Mouse (Mus musculus) erythroid progenitor cell, adult 5-6 weeks (primary cell): ENCODE measurements around the gene Rpl41. TPM values are rescaled to one million over a fixed set of nuclear protein-coding genes. Genes with fewer than 3 reads are reported as not detected.

ENCODE experiments used
- ATAC-seq: replicated peaks from 2 replicates; pipeline ENCODE4 v1.8.0; 2016; ENCODE audit warnings: moderate number of reproducible peaks, mild to moderate bottlenecking, moderate TSS enrichment, inconsistent platforms; ENCODE audit not compliant: poor library complexity, low FRiP score, severe bottlenecking
- total RNA-seq, 2 experiments: library from RNA; stranded (forward) in 1 of 2; stranded (reverse) in 1 of 2; fragments of 150-400 nt in 1 of 2; fragments of 186-747, 209-891 nt in 1 of 2; gene quantifications; 2 replicates each; pipeline versions ENCODE4 v1.2.3 to v1.2.4; 2015 to 2017; ENCODE audit warnings: low replicate concordance in 2 of 2

Gene Rpl41
- total RNA-seq (2015; ENCODE audit: low replicate concordance) (1,611 and 1,688 TPM in 2 replicates), total RNA-seq (2017; ENCODE audit: low replicate concordance) (704 and 1,169 TPM in 2 replicates)

DNA sequence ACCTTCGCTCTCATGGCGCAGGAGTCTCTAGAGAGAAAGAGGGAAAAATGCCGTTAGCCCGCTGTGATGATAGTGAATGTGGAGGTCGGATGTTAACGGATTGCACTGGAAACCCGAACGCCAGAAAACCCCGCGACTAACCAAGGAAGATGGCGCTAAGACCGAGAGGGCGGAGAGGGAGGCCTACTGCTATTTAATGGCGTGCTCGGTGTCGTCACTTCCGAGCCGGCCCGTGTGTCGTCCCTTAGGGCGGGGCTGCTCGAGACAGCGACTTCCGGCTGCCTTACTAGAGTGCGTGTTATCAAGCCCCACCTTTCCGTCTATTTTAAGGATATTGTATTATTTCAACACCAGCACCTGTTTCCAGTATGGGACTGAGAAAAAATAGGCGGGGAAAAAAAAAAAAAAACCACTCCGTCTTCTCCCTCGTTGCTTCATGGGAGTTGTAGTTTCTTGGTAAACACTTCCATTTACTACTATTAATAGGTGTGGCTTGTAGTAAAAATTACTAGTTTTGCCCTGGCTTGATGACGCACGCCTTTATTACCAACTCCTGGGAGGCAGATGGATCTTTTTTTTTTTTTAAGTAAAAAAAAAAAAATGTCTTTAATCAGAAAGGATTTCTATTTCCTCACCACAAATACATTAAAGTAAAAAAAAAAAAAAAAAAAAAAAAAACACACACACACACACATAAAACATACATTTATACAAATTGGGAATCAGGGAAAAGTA, at the start of gene Rpl41:
TSS of gene Rpl41 (minus strand) at position 359 of the 735 bp plus-strand sequence.
- peak; percentile 79 for ATAC-seq

DNA sequence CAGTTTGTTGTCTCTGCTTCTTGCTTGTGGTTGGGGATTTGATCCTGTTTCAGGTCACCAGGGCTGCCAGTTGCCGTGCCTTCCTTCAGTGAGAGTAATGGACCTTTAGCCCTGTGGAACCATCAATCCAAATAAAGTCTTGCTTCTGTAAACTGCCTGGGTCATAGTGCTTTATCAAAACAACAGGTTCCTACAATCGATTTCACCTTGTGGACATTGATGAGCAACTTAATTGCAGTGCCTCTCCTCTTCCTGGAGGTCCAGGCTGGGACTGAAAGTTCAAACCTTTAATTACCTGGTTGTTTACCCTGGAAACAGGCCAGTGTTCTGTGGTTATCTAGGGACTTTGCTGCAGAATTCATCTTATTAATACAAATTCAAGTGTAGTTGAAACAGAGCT, 49.4 kb upstream of the Rpl41 start:
- ATAC-seq, result no peak

DNA sequence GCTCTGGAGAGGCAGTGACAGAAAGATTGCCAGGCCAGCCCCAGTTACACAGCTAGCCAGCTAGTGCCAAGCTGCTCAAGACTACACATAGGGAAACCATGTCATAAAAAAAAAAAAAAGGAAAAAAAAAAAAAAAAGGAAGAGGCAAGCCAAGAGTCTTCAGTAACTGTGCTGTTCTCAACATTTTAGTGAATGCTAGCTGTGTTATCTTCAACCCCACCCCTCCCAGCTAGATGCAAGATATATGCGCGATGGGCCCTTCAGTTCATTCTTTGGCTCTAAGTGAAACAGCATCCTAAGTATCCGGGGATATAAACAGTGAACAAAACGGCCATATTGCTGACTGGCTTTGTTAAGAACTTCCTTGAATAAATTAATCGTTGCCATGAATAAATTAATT, 43.7 kb upstream of the Rpl41 start:
- no peak for ATAC-seq

DNA sequence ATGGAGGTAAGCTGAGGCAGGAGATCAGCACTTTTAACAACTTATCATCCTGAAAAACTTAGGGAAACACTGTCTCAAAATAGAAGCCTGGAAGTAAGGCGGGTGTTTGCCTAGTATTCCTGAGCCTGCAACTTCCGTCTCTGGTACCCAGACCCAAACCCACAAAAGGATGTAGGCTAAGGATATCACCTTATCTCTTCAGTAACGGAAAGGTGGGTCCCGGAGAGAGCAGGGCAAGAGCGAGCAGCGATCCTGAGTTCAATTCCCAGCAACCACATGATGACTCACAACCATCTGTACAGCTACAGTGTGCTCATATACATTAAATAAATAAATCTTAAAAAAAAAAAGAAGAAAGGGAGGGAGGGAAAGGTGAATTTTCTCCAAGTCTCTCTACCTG, 42.3 kb upstream of the Rpl41 start:
- no peak for ATAC-seq

DNA sequence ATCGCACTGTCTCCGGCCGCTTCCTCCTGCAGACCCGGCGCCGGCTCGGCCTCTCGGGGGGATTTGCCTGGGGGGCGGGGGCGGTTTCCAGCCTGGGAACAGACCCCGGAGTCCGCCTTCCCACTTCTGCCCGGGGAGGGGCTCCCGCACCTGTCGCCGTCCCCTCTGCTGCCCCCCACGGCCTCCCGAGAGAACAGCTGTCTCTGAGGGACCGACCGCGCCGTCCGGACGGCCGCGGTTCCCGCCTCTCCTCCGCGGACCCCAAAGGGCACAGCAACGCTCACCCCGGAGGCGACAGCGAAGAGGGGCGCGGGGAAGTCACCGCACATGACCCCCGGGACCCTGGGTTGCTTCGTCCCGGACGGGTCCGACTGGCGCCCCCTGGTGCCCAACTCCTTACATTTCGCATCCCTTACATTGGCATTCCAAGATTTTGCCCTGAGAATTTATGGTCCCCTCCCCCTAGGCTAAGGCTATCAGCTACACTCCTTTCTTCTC, 41.1 kb upstream of the Rpl41 start:
- ATAC-seq, result peak; percentile 67

DNA sequence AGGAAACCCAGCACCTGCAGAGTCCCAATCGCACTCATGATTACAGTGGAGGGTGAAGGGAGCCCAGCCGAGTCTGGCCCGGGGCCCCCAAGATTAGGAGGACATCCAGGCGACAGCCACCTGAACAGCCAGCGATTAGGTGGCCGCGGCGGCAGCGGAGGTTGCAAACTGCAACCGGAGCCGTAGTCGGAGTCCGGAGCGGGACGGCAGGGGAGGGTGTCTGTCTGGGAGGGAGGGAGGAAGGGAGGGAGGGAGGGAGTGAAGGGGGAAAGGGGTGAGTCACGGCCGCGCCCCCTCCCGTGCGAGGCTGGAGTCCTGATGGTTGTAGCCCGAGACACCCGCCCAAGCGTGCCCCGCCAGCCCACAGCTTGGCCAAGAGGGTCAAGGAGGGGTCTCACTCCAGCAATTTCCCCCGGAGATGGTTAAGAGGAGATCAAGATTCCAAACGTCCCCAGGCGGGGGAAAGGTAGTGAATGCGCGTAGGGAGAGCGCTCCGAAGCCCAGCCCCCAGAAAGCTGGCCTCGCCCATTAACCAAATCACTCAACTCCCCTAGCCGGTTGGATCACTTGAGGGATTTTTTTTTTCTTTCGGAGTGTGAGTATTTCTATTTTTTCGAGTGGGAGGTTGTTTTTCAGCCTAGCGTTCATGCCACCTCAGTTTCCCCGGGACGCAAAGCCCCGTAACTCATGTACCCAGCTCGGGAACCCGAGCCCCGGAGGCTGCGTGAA, 40.5 kb upstream of the Rpl41 start, which contains the start of gene Erbb3:
TSS of gene Erbb3 (minus strand) at position 189 of the 729 bp plus-strand sequence.
- 0 out of 2 replicates have a peak, but pooled peaks have one; percentile 31 for ATAC-seq

DNA sequence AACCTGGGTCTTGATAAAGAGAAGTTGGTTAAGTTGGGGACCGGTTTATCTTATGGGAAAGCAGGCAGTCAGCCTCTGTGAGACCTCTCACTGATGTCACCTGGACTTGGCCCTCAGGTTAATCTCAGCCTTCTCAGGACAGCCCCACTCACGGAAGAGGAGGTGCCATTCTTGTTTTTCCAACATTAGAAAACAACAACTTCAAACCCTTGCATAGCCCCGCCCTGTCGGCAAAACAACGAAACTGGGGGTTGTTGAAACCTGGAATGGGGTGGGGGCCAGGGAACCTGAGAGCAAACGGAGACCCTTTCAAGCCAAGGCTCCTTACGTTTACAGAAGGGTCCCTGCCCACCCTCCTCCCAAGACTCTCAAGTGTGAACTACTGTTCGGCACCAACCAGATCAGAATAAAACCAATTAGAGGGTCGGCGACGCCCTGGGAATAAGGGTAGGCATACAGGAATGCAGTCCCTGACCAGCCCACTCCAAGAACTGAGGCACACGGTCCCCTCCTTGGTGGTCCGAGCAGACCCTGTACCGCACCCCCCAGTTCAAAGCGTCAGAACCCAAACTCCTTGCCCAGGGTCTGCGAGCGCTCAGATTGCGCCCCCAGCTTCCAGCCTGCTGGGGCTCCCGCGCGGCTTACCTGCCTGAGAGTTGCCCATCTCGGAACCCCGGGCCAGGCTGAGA, 39.8 kb upstream of the Rpl41 start:
- ATAC-seq, result no peak

DNA sequence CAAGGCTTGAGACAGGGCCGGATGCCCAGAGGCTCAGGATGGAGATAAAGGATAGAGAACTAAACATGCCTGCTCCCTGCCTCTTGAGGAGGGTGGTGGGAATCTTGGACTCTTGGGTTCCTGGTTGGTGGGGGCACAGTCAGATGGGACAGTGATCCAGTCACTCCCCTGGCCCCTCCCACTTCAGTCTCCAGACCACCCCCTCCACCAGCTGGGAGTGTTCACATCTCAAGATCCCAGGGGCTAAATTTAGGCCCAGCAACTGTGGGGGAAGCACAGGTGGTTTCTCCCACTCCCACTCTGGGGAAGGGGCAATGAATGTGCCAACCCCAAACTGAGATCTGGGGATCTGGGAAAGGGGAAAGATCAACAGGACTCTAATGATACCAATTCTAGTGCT, 39.0 kb upstream of the Rpl41 start:
- ATAC-seq, result no peak

DNA sequence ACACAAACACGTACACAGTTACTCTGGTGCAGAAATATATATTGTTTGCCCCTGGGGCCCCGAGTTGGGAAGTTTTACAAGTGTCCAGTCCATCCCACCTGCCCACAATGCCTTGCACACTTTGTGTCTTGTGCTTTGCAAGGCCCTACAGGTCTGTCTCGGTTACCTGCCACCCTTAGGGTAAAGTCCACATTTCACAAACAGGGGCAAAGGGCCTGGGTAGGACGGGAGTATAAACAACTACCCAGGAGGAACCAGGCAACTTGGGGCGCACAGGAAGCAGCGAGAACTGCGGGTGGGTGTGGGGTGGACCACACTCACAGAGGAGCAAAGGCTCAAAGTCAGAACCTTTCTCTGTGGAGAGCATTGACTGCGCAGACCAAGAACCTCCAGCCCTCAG, 38.6 kb upstream of the Rpl41 start:
- no peak for ATAC-seq

DNA sequence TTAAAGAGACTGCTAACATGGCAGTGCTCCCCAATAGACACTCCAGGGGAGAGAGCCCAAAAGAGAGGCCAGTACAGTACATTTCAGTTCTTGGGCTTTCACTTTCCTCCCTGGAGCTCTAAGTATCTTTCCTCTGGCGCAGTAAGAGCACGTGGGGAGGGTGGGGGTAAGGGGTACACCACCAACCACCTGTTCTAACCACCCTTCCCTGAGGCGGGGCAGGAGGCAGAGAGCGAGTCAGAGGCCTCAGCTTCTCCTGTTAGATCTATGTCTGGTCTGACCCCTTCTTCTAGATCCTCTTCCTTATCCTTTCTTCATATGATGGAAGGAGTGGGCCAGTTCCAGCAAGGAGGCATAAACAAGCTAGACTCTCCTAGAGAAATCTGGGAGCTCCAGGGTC, 38.0 kb upstream of the Rpl41 start:
- ATAC-seq, result no peak

DNA sequence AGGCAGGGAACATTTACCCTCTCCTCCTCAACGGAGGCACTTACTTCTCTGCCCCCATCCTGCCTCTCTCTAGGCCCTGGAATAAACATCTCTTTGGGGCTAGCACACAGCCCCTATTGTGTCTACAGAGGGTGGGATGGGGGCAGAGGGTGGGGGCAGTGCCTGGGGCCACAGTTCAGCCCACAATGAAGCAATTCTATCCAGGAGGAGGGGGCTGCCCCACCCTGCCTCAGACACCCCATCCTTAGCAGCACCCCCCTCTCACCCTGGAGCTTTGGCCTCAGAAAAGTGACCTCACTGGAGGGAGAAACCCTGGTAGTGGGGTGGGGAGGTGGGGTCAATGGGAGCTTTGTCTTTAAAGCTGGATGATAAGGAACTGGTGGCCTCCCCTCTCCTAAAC, 37.4 kb upstream of the Rpl41 start:
- no peak for ATAC-seq

DNA sequence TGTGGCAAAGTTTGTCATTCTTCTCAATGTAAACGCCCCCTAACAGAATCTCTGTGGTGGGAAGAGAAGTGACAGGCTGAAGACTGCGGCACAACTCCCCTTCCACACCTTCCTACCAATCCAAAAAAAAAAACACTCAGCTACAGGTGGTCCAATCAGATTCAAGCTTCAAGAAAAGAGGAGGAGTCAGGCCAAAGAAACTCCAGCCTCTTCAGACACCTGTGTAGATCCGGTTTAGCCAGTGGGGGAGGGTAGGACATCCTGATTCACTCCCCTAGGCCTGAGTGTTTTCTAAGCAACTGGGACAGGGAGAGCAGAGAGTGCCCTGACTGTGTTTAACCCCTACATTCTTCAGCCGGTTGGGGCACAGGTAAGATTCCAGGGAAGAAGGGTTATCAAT, 35.3 kb upstream of the Rpl41 start:
- no peak for ATAC-seq

DNA sequence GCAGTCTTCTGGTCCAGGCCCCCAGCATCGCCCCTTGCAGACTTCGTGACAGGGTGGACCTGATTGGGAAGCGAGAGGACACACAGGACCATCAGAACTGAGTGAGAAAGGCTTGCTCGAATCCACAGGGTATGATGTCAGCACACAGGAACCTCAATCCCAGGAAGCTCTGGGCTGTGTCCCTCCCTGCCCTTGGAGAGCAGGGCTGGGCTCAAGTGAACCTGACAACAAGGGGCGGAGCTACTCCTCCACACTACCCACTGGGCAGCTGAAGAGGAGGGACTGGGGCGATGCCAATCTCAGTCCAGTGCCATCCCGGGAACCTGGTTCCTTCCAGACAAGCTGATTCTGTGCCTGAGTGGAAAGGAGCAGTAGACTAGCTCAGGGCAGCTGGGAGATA, 34.5 kb upstream of the Rpl41 start:
- no peak for ATAC-seq

DNA sequence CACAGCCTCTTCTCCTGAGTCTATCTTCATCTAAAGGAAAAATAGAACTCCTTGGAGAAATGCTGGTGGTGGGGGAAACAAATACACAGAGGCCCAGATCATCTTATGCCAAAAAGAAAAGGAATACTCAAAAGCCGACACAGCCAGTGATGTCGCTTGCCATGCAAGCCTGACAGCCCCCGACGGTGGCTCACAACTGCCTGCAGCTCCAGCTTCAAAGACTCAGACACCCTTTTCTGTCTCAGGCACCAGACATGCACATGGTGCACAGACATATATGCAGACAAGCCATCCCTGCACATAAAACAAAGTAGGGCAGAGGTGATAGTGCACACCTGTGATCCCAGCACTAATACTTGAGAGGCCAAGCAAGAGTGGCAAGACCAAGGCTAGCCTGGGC, 30.6 kb upstream of the Rpl41 start:
- no peak for ATAC-seq

DNA sequence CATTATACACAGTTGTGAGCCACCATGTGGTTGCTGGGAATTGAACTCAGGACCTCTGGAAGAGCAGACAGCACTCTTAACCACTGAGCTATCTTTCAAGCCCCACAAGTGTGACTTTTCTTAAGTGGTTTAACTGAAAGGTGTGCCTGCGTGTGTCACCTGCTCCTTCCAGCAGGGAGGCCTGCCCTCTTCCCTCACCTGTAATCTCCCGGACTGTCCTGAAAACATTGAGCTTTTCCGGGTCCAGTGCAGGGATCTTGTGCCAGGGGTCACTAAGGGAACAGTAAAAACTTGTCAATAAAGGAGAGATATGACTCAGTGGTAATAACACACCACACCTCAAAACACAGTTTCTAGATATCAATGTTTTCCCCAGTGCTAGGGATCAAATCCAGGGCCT, 30.2 kb upstream of the Rpl41 start:
- ATAC-seq, result no peak

DNA sequence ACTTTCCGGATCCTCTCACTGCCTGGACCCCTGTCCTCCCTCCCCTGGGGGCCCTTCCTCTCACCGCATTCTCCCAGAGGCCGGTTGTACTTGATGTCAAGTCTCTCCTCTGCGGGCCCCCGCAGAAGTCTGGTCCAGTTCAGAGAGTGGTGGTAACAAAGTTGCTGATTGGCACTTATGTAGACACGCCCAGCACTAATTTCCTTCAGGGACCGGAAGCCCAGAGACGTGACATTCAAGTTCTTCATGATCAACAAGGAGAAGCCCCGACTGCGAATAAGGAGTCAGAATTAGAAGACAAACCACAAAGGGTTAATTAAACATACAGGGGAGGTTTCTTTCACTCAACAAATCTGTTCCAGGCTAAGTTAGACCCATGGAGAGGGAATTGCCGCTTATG, 29.2 kb upstream of the Rpl41 start:
- no peak for ATAC-seq

DNA sequence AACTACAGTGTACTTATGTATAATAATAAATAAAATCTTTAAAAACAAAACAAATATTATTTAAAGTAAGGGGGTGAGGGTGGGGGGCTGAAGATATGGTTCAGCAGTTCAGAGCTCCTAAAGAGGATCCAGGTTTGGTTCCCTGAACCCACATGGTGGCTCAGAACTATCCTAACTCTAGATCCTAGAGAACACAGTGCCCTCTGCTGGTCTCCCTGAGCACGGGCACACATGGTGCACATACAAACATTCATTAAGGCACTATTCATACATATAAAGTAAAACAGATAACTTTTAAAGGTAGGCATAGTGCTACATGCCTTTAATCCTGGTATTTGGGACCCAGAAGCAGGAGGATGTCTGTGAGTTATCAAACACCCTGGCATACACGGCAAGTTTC, 26.0 kb upstream of the Rpl41 start:
- ATAC-seq, result peak; percentile 63

DNA sequence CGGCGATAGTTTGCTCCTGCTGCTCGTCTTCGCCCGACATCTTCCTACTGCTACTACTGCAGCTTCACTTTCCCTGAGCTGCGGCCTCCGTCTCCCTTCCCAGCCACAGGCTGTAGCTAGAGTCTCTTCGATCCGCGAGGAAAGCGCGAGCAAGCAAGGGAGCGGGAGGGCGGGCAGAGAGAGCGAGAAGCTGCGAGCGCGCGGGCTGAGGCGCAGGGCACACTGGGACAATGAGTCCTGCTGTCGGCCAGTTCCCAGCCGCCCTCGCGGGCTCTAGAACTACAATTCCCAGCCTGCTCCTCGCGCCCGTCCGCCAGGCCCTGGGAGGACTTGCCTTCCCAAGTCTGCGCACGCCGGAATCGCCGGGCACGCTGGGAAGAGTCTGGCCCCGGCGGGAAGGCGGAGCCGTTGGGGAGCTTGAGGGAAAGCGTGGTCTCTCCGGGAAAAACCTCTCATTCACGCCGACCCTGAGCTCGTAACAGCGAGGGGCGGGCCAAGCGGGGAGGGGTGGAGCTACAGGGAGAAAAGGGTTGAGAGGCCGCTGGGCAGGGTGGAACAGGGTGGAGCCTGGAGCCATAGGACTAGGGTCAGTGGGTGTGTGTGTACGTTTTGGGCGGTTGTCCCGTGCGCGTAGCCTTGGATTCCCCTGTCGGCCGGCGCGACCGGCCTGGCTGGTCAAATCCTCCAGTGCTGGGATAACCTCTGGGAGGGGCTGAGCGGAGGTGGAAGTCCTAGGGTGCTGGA, 16.9 kb upstream of the Rpl41 start, which contains the start of gene Pa2g4:
TSS of gene Pa2g4 (minus strand) at position 200 of the 744 bp plus-strand sequence.
- ATAC-seq, result peak; percentile 92

DNA sequence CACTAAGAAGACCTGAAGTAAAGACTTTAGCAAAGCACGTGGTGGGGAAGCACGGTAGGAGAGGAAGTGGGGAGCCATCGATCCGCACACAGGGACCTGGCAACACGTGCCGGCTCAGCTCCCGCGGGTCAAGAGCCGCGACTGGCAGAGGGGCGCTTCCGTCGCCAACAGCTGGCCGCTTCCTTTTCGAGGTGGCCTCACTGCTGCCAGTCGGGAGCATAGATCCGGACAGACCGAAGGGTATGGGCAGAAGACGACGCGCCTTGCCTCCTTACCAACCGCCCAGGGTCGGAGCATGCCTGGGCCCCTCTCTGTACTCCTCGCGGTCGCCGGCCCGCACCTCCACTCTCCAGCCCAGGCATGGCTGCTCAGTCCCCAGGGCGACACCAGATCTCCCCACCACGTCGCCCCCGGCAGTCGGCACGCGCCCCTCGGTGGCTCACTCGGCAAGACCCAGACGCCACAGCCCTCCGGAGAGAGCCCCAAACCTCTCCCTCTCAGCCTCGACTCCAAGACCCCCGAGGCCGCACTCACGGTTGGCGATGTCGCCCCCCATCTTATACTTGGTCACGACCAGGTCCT, 16.2 kb upstream of the Rpl41 start:
- peak; percentile 37 for ATAC-seq
